14 mouse cellular contexts compared by ENCODE assay signal in genomic region chr8:104405430-104406187, GRCm38 (mm10). TPM values are rescaled to one million over a fixed set of nuclear protein-coding genes. Genes with fewer than 3 reads are reported as not detected.
DNase-seq lines count a peak whose midpoint lies in the region; ATAC-seq and TF ChIP-seq lines count a peak whose summit lies in the region.
"Had no signal": no experiment of that assay in that cellular context is flagged by ENCODE, and none has a peak within 500 bp of the region (broad histone marks: within the 10 kb centered on the region; RNA-seq: fewer than 3 reads in every experiment).

No protein-coding gene starts in this region.

- H3K9ac ChIP-seq in lung, postnatal 0 days (replicated peaks; ENCODE audit: low read depth), result no peak overlapping the region
- no peak overlapping the region for H3K9ac ChIP-seq in intestine, embryonic 14.5 days (ENCODE audit: low read length)
- H3K9ac ChIP-seq: embryonic facial prominence, embryonic 12.5 days; forebrain, postnatal 0 days; hindbrain, embryonic 12.5 days; liver, embryonic 13.5 days had no signal

- no peak overlapping the region for H3K27ac ChIP-seq in lung, postnatal 0 days (ENCODE audit: low read length)
- peak overlapping the region; percentile 62; the same call in 1 of the 2 replicates for H3K27ac ChIP-seq in intestine, embryonic 14.5 days (ENCODE audit: low read depth)
- H3K27ac ChIP-seq: embryonic facial prominence, embryonic 12.5 days; hindbrain, embryonic 12.5 days; liver, embryonic 13.5 days had no signal

- H3K4me3 ChIP-seq in lung, postnatal 0 days (ENCODE audit: low read depth, low read length), result no peak overlapping the region
- no peak overlapping the region for H3K4me3 ChIP-seq in intestine, embryonic 14.5 days (ENCODE audit: low read depth, low read length)
- H3K4me3 ChIP-seq: embryonic facial prominence, embryonic 12.5 days; hindbrain, embryonic 12.5 days; liver, embryonic 13.5 days had no signal

- 47% methylated on average over 15 of the region's 15 CpGs for WGBS in lung, postnatal 0 days
- 47% methylated on average over 15 of the region's 15 CpGs for WGBS in intestine, embryonic 14.5 days

- TF ChIP-seq CTCF in lung, postnatal 0 days (IDR thresholded peaks at IDR 0.05), result no peak

- no peaks in the 10 kb centered on the region for H3K9me3 ChIP-seq in lung, postnatal 0 days (ENCODE audit: low read length)
- no peaks in the 10 kb centered on the region for H3K9me3 ChIP-seq in intestine, embryonic 14.5 days (ENCODE audit: control insufficient read depth, low read length)
- H3K9me3 ChIP-seq: embryonic facial prominence, embryonic 12.5 days; liver, embryonic 13.5 days had no signal

- peak; percentile 44 for DNase-seq in gastrocnemius, adult 18-20 months (ENCODE audit: low spot score)
- DNase-seq in gastrocnemius, postnatal 10 days, result no peak
- DNase-seq in lung, postnatal 0 days (ENCODE audit: low spot score), result peak; percentile 36
- DNase-seq in lung, postnatal 14 days, result no peak
- DNase-seq in intestine, embryonic 14.5 days (ENCODE audit: low spot score), result no peak
- peak; percentile 71 for DNase-seq in skeletal muscle tissue, adult 2 months (ENCODE audit: low read depth, low spot score)
- no peak for DNase-seq in testis, postnatal 10 days (ENCODE audit: low spot score)
- DNase-seq: adrenal gland, postnatal 10 days; forebrain, postnatal 0 days; liver, embryonic 13.5 days; midbrain, embryonic 14.5 days had no signal

- H3K4me2 ChIP-seq in lung, postnatal 0 days (replicated peaks; ENCODE audit: low read depth, low read length), result no peak overlapping the region
- no peak overlapping the region for H3K4me2 ChIP-seq in intestine, embryonic 14.5 days (ENCODE audit: low read length)
- H3K4me2 ChIP-seq: embryonic facial prominence, embryonic 12.5 days; hindbrain, embryonic 12.5 days; liver, embryonic 13.5 days had no signal

- no peak for TF ChIP-seq EP300 in lung, postnatal 0 days (IDR thresholded peaks at IDR 0.05)

- no peaks in the 10 kb centered on the region for H3K27me3 ChIP-seq in lung, postnatal 0 days (replicated peaks; ENCODE audit: insufficient read depth, low read length)
- H3K27me3 ChIP-seq in intestine, embryonic 14.5 days (replicated peaks; ENCODE audit: control insufficient read depth, insufficient read depth, low read length), result no peaks in the 10 kb centered on the region
- H3K27me3 ChIP-seq: embryonic facial prominence, embryonic 12.5 days; hindbrain, embryonic 12.5 days; liver, embryonic 13.5 days had no signal

- no peaks in the 10 kb centered on the region for H3K4me1 ChIP-seq in lung, postnatal 0 days (ENCODE audit: insufficient read depth, low read depth, low read length)
- 0 out of 2 replicates have a peak, but pooled peaks cover 2% of the 10 kb centered on the region for H3K4me1 ChIP-seq in intestine, embryonic 14.5 days (replicated peaks; ENCODE audit: control insufficient read depth, insufficient read depth, low read length)
- H3K4me1 ChIP-seq: embryonic facial prominence, embryonic 12.5 days; hindbrain, embryonic 12.5 days; liver, embryonic 13.5 days had no signal

- H3K36me3 ChIP-seq in lung, postnatal 0 days (ENCODE audit: insufficient read depth, low read length), result no peaks in the 10 kb centered on the region
- no peaks in the 10 kb centered on the region for H3K36me3 ChIP-seq in intestine, embryonic 14.5 days (ENCODE audit: control insufficient read depth, insufficient read depth, low read length)
- H3K36me3 ChIP-seq: embryonic facial prominence, embryonic 12.5 days; hindbrain, embryonic 12.5 days; liver, embryonic 13.5 days had no signal

- no peak for ATAC-seq in lung, postnatal 0 days
- 0 out of 2 replicates have a peak, but pooled peaks have one; percentile 33 for ATAC-seq in intestine, embryonic 14.5 days (replicated peaks; ENCODE audit: low FRiP score, low TSS enrichment, low read depth)
- ATAC-seq in megakaryocyte, adult 5-6 weeks (ENCODE audit: poor library complexity, severe bottlenecking), result no peak
- ATAC-seq: forebrain, postnatal 0 days had no signal

RNA-seq across cellular contexts. Expression of gene Cmtm4, which starts 10.0 kb away (rescaled TPM):
- 1 to 10 TPM; 4.4 to 5.4 TPM for total RNA-seq in gastrocnemius, adult 18-20 months (2021)
- 1 to 10 TPM; 6.3 to 7.6 TPM for total RNA-seq in gastrocnemius, postnatal 10 days (2021)
- polyA plus RNA-seq in lung, postnatal 0 days (2015; fragmentation: Nextera tagmentation; extraction: Ambion mirVana), result 3.5 TPM in 2 replicates
- polyA plus RNA-seq in intestine, embryonic 14.5 days (2014; fragmentation: Nextera tagmentation; extraction: Ambion mirVana), result 7.0 and 7.5 TPM in 2 replicates
- total RNA-seq in megakaryocyte, adult 5-6 weeks (2015), result 0.59 and 1.1 TPM in 2 replicates
- 1.6 and 1.7 TPM in 2 replicates for total RNA-seq in megakaryocyte, adult 5-6 weeks (2017)

RNA-seq across cellular contexts. Expression of gene Dync1li2, which starts 37.2 kb away (rescaled TPM):
- 100 to 1,000 TPM in 1 of 2 experiments, 10 to 100 TPM in 1; 98.9 to 104 TPM for total RNA-seq in gastrocnemius, adult 18-20 months (2021)
- 100 to 1,000 TPM; 101 to 112 TPM for total RNA-seq in gastrocnemius, postnatal 10 days (2021)
- 39.4 and 44.9 TPM in 2 replicates for polyA plus RNA-seq in lung, postnatal 0 days (2015; fragmentation: Nextera tagmentation; extraction: Ambion mirVana)
- 46.1 and 55.3 TPM in 2 replicates for polyA plus RNA-seq in intestine, embryonic 14.5 days (2014; fragmentation: Nextera tagmentation; extraction: Ambion mirVana)
- 15.0 and 18.4 TPM in 2 replicates for total RNA-seq in megakaryocyte, adult 5-6 weeks (2015)
- 43.3 and 58.0 TPM in 2 replicates for total RNA-seq in megakaryocyte, adult 5-6 weeks (2017)

Comparison
In these comparisons a context has a peak if more than half of its experiments do, and no peak if none do; other contexts are left out.
1. DNase-seq: peak in gastrocnemius, adult 18-20 months (single experiment), lung, postnatal 0 days (single experiment) and skeletal muscle tissue, adult 2 months (single experiment); none in gastrocnemius, postnatal 10 days (single experiment), lung, postnatal 14 days (single experiment), intestine, embryonic 14.5 days (single experiment) and testis, postnatal 10 days (single experiment).